Mouse (Mus musculus) embryonic facial prominence, embryonic 11.5 days (tissue): ENCODE data around the gene Nacc2. TPM values are rescaled to one million over a fixed set of nuclear protein-coding genes. Genes with fewer than 3 reads are reported as not detected.

Experiments
- ATAC-seq: fragments of 200-750 bp; cut with Nextera tagmentation; replicated peaks from 2 replicates; pipeline ENCODE4 v1.8.0; 2017; ENCODE audit warnings: low read depth; ENCODE audit not compliant: insufficient number of reproducible peaks, low FRiP score, low TSS enrichment
- DNase-seq: peaks from one replicate; pipeline ENCODE4 v3.0.0-alpha.2; 2015; ENCODE audit warnings: low spot score
- H3K27ac ChIP-seq: fragments of 300-500 bp; sonication (generic); replicated peaks from 2 replicates; pipeline ENCODE4 v1.5.1; 2014; ENCODE audit warnings: mild to moderate bottlenecking, low read depth, low read length, control low read depth
- H3K27me3 ChIP-seq: fragments of 300-500 bp; sonication (generic); 2 replicates; pipeline ENCODE4 v1.6.1; 2014; ENCODE audit warnings: mild to moderate bottlenecking, low read length, moderate library complexity, mixed read lengths; ENCODE audit not compliant: control insufficient read depth, insufficient read depth
- H3K36me3 ChIP-seq: fragments of 300-500 bp; sonication (generic); replicated peaks from 2 replicates; pipeline ENCODE4 v1.6.1; 2014; ENCODE audit warnings: low read depth, mild to moderate bottlenecking, low read length, moderate library complexity, mixed read lengths; ENCODE audit not compliant: control insufficient read depth, insufficient read depth
- H3K4me1 ChIP-seq: fragments of 300-500 bp; sonication (generic); 2 replicates; pipeline ENCODE4 v1.6.1; 2014; ENCODE audit warnings: low read length, mixed read lengths; ENCODE audit not compliant: control insufficient read depth, insufficient read depth
- H3K4me2 ChIP-seq: fragments of 300-500 bp; sonication (generic); 2 replicates; pipeline ENCODE4 v1.6.1; 2014; ENCODE audit warnings: low read depth, mild to moderate bottlenecking, control low read depth, low read length, moderate library complexity
- H3K4me3 ChIP-seq: fragments of 300-500 bp; sonication (generic); 2 replicates; pipeline ENCODE4 v1.5.1; 2014; ENCODE audit warnings: low read depth, low read length, control low read depth
- H3K9ac ChIP-seq: fragments of 300-500 bp; sonication (generic); replicated peaks from 2 replicates; pipeline ENCODE4 v1.6.1; 2014; ENCODE audit warnings: mild to moderate bottlenecking, control low read depth, low read length
- H3K9me3 ChIP-seq: fragments of 300-500 bp; sonication (generic); replicated peaks from 2 replicates; pipeline ENCODE4 v1.6.1; 2016; ENCODE audit warnings: mild to moderate bottlenecking, low read length, inconsistent platforms, mixed read lengths; ENCODE audit not compliant: control insufficient read depth
- WGBS: fragments of 180-500 bp; shearing (Covaris S2); extraction: QIAGEN DNeasy Blood & Tissue Kit; methylation state at CpG from one replicate; pipeline ENCODE4 v1.1.7; 2014; 5-methylcytosine and 5-hydroxymethylcytosine counted together
- polyA plus RNA-seq: library from polyadenylated mRNA; unstranded; fragments of >200 nt; fragmentation: Nextera tagmentation; extraction: Ambion mirVana; gene quantifications from 2 replicates; pipeline ENCODE4 v1.2.1, GENCODE M21; 2014

Gene Nacc2
- polyA plus RNA-seq, 1 experiment from 2014 or later: 2.7 TPM

DNA sequence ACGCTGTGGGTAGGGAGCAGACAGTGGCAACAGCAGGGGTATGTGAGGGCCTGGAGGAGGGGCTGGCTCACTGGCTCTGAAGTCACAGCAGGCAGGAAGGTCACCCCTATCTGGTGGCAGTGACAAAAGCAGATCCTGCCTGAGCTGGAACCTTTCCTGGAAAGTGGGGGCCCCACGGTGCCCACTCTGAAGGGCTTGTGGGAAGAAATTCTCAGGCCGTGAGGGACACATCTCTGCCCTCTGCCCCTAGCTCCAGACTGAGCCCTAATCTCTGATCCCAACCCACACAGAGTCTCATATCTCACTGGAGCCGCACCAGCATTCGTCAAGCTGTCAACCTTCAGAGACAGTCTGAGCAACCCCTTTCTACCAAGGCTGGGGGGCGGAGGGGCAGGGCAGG, 85.6 kb downstream of the Nacc2 start:
- H3K9ac ChIP-seq: no peak overlapping the region
- H3K27ac ChIP-seq: no peak overlapping the region
- DNase-seq (no peak), ATAC-seq (no peak)
- no peak overlapping the region for H3K4me2 ChIP-seq
- no peaks in the 10 kb centered on the region for H3K36me3 ChIP-seq
- H3K27me3 ChIP-seq: no peaks in the 10 kb centered on the region
- no peak overlapping the region for H3K4me3 ChIP-seq
- H3K4me1 ChIP-seq: no peaks in the 10 kb centered on the region
- no peaks in the 10 kb centered on the region for H3K9me3 ChIP-seq
- WGBS: 64% methylated on average over 6 of the region's 6 CpGs

DNA sequence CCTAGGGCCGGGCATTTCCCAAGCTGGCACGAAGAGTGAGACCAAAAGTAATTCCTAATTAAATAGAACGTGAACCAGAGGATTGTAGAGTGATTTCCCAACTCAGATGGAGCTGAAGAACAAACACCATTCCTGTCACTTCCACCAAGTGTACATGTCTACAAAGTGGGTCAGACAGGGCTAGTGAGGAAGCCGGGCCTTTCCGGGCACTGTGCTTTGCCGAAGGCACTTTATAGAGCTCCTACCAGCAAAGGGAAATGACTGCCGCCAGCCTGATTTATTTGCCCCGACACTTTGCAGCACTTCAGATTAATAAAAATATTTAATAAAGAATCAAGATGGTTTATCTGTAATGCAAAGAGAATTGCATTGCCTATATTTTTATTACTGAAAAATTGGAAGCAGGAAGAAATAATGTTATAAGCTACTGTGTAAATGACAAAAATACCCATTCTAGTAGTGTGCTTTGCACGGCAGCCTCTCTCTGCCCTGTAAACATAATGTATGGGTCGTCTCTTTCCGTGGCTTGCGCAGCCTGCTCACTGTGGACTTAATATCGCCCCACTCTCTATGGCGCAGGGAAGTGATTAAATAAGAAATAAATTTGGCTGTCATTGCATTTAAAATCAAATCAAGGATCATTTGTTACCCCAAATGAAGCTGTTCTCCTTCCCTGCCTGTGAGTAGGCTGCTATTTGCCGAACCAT, 88.5 kb downstream of the Nacc2 start:
- H3K27me3 ChIP-seq: no peaks in the 10 kb centered on the region
- H3K36me3 ChIP-seq: no peaks in the 10 kb centered on the region
- 87% methylated on average over 15 of the region's 15 CpGs for WGBS
- no peaks in the 10 kb centered on the region for H3K4me1 ChIP-seq
- no peak overlapping the region for H3K9ac ChIP-seq
- DNase-seq (no peak), ATAC-seq (no peak)
- H3K27ac ChIP-seq: no peak overlapping the region
- H3K4me3 ChIP-seq: no peak overlapping the region
- H3K9me3 ChIP-seq: no peaks in the 10 kb centered on the region
- no peak overlapping the region for H3K4me2 ChIP-seq

DNA sequence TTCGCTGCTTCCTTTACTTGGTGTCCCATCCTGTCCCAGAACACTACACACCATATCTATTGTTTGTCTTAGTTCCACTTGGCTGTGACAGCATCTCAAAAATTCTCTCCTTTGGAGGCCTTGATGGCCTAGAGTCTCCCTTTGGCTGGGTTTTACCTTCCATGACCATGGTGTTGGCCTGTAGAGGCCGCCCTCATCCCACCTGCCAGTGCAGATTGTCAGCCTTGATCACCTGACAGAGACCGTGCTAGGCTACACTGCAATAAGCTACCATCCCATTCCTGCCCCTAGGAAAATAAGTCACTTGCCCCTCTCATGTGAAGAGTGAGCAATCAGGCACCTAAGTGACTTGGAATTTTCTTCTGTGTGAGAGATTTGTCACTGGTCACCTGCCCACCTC, 92.7 kb downstream of the Nacc2 start:
- H3K27me3 ChIP-seq: no peaks in the 10 kb centered on the region
- no peaks in the 10 kb centered on the region for H3K36me3 ChIP-seq
- DNase-seq (no peak), ATAC-seq (no peak)
- H3K9ac ChIP-seq: no peak overlapping the region
- H3K4me2 ChIP-seq: no peak overlapping the region
- H3K4me3 ChIP-seq: no peak overlapping the region
- WGBS: 43% methylated on average over 3 of the region's 3 CpGs
- H3K9me3 ChIP-seq: no peaks in the 10 kb centered on the region
- H3K4me1 ChIP-seq: no peaks in the 10 kb centered on the region
- H3K27ac ChIP-seq: no peak overlapping the region

DNA sequence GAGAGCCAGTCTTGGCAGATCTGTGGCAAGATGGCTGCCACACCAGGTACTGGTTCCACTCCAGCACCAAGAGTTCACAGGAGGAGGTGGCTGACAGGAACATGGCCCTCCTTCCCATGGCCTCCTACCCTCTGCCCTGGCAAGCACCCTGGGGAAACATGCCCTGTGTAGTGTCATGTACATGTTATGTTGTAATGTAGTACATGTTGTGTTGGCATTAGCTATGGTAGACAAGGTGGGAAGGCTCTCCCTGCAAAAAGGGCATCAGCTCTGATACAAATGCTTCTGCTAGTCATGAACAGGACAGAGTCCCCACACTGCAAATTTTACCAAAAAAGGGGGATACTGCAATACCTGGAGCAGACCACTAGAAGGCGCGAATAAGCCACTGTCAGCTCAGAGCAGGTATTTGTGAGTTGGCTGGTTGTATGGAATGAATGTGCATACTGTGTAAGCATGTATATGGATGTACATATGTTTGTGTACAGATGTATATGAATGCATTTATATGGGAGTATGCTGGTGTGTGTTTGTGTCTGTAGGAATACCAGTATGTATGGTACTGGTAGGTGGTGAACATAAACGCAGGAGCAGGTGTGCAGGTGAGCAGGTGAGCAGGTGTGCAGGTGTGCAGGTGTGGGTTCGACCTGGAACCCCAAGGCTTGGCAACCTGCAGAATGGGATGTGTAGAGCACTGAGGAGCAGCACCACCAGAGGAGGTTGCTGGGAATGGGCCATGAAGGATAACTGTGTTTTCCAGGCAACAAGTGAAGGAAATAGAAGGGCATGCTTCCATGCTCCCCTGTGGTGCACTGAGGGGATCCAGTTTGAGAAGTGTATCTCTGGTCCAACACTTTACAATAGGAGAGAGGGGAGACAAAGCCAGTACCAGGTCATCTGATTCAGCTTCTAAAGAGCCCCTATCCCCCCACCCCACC, 98.6 kb downstream of the Nacc2 start:
- Histone ChIP-seq H3K27me3 (no peaks in the 10 kb centered on the region), H3K4me2 (no peak overlapping the region), H3K9ac (no peak overlapping the region), H3K36me3 (no peaks in the 10 kb centered on the region), H3K9me3 (no peaks in the 10 kb centered on the region), H3K4me3 (no peak overlapping the region), H3K27ac (no peak overlapping the region), H3K4me1 (no peaks in the 10 kb centered on the region)
- 37% methylated on average over 4 of the region's 4 CpGs for WGBS
- no peak for ATAC-seq
- DNase-seq: peak; percentile 70

DNA sequence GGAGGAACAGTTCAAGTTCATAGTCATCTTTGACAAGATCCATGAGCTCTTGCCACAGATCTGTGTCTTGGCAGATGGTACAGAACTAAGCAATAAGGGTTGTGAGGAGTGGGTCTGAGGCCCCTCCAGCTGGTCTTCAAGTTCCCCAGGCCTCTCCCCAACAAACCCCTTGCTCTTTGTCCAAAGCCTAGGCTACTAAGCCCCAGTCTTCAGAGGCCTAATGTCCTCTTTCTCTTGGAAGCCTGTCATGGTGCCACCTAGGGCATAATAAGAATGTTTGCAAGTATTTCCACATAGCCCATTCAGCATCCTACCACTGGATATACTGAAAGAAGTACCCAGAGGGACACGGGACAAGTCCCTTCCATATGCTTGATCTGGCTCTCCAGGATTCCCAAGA, 100.4 kb downstream of the Nacc2 start:
- H3K9me3 ChIP-seq: no peaks in the 10 kb centered on the region
- DNase-seq (no peak), ATAC-seq (no peak)

DNA sequence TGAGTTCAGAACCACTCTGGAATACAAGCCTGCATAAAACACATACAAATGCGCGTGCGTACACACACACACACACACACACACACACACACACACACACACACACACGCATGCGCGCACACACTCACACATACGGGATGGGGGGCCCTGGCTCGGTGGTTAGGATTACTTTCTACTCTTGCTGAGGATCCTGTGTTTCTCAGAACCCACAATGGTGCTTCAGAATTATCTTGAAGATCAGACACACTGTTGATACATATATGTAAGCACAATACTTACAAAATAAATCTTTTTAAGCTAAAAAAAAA, 100.8 kb downstream of the Nacc2 start:
- Histone ChIP-seq H3K36me3 (no peaks in the 10 kb centered on the region), H3K27ac (no peak overlapping the region), H3K9me3 (no peaks in the 10 kb centered on the region), H3K4me2 (no peak overlapping the region), H3K27me3 (no peaks in the 10 kb centered on the region), H3K4me1 (no peaks in the 10 kb centered on the region), H3K4me3 (no peak overlapping the region), H3K9ac (no peak overlapping the region)
- DNase-seq: no peak
- 87% methylated on average over 8 of the region's 8 CpGs for WGBS
- no peak for ATAC-seq

More for the DNA sequence above, 100.4 kb downstream of the Nacc2 start:
- Histone ChIP-seq H3K4me2 (no peak overlapping the region), H3K27ac (no peak overlapping the region), H3K4me3 (no peak overlapping the region), H3K36me3 (no peaks in the 10 kb centered on the region), H3K9ac (no peak overlapping the region), H3K4me1 (no peaks in the 10 kb centered on the region), H3K27me3 (no peaks in the 10 kb centered on the region)
- WGBS: 82% methylated on average over 1 of the region's 1 CpGs

DNA sequence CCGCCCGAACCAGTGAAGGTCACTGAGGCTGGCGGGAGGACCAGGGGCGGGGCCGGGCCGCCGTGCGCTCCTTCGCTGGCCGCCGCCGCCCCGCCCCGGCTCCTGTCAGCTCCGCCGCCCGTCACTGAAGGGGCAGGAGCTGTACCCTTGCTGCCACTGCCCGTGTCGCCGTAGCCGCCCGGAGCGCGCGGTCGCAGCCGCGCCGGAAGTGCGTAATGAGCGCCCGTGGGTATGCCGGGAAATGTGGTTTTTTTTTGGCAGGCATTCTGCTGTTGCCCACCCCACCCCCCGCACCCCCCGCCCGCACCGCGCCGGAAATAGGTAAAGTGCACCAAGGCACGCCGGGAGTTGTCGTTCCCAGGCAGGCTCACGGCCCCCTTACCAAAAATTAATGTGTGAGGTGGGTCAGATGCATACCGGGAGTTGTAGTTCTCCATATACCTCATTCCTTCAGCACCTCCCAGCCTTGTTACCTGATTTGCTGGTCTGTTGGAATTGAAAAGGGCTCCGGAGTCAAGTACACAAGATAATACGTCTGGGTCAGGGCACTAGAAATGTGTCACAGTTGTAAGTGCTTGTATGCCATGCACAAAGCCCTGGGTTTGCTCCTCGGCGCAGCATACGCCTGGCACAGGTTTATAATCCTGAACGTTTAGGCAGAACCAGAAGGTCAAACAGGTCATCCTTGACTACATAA, 101.3 kb downstream of the Nacc2 start, which contains the start of gene Ubac1:
Ubac1 (minus strand) TSS at position 187 of the 697 bp plus-strand sequence.
- ATAC-seq: peak; percentile 87
- Histone ChIP-seq H3K36me3 (no peaks in the 10 kb centered on the region), H3K4me2 (peak within 1 kb of the TSS; percentile 86), H3K9ac (peak within 1 kb of the TSS; percentile 80), H3K4me1 (no peaks in the 10 kb centered on the region), H3K4me3 (peak within 1 kb of the TSS; percentile 85), H3K27me3 (no peaks in the 10 kb centered on the region), H3K9me3 (no peaks in the 10 kb centered on the region), H3K27ac (peak within 1 kb of the TSS; percentile 67)
- peak; percentile 95 for DNase-seq
- WGBS: 6% methylated on average over 49 of the region's 50 CpGs
